Mouse (Mus musculus) kidney, embryonic 14.5 days (tissue): ENCODE measurements around the gene Nfatc2. TPM values are rescaled to one million over a fixed set of nuclear protein-coding genes. Genes with fewer than 3 reads are reported as not detected.

ENCODE experiments used
- ATAC-seq: fragments of 200-750 bp; cut with Nextera tagmentation; 2 replicates; pipeline ENCODE4 v1.8.0; 2017; ENCODE audit warnings: moderate number of reproducible peaks, mild to moderate bottlenecking, moderate TSS enrichment, moderate library complexity; ENCODE audit not compliant: low FRiP score, low TSS enrichment
- H3K27ac ChIP-seq: fragments of 300-500 bp; sonication (generic); 2 replicates; pipeline ENCODE4 v1.5.1; 2014; ENCODE audit warnings: low read depth, mild to moderate bottlenecking, low read length, moderate library complexity, mixed read lengths
- H3K27me3 ChIP-seq: fragments of 300-500 bp; sonication (generic); 2 replicates; pipeline ENCODE4 v1.6.1; 2014; ENCODE audit warnings: mild to moderate bottlenecking, low read length; ENCODE audit not compliant: control insufficient read depth, insufficient read depth
- H3K36me3 ChIP-seq: fragments of 300-500 bp; sonication (generic); 2 replicates; pipeline ENCODE4 v1.6.1; 2014; ENCODE audit warnings: low read length, mixed read lengths; ENCODE audit not compliant: control insufficient read depth, insufficient read depth
- H3K4me1 ChIP-seq: fragments of 300-500 bp; sonication (generic); 2 replicates; pipeline ENCODE4 v1.6.1; 2014; ENCODE audit warnings: low read length, mixed read lengths; ENCODE audit not compliant: control insufficient read depth, insufficient read depth
- H3K4me2 ChIP-seq: fragments of 300-500 bp; sonication (generic); replicated peaks from 2 replicates; pipeline ENCODE4 v1.6.1; 2014; ENCODE audit warnings: low read depth, mild to moderate bottlenecking, low read length
- H3K4me3 ChIP-seq: fragments of 300-500 bp; sonication (generic); 2 replicates; pipeline ENCODE4 v1.5.1; 2014; ENCODE audit warnings: mild to moderate bottlenecking, low read length
- H3K9ac ChIP-seq: fragments of 300-500 bp; sonication (generic); 2 replicates; pipeline ENCODE4 v1.6.1; 2014; ENCODE audit warnings: low read depth, mild to moderate bottlenecking, low read length, moderate library complexity
- H3K9me3 ChIP-seq: fragments of 300-500 bp; sonication (generic); 2 replicates; pipeline ENCODE4 v1.6.1; 2016; ENCODE audit warnings: low read length; ENCODE audit not compliant: control insufficient read depth
- WGBS: fragments of 180-500 bp; shearing (Covaris S2); extraction: QIAGEN DNeasy Blood & Tissue Kit; methylation state at CpG from one replicate; pipeline ENCODE4 v1.1.7; 2014; 5-methylcytosine and 5-hydroxymethylcytosine counted together
- polyA plus RNA-seq: library from polyadenylated mRNA; unstranded; fragments of >200 nt; fragmentation: Nextera tagmentation; extraction: Ambion mirVana; gene quantifications from 2 replicates; pipeline ENCODE4 v1.2.1, GENCODE M21; 2014

Nfatc2 gene
- polyA plus RNA-seq, 1 experiment from 2014 or later: 2.7 TPM

DNA sequence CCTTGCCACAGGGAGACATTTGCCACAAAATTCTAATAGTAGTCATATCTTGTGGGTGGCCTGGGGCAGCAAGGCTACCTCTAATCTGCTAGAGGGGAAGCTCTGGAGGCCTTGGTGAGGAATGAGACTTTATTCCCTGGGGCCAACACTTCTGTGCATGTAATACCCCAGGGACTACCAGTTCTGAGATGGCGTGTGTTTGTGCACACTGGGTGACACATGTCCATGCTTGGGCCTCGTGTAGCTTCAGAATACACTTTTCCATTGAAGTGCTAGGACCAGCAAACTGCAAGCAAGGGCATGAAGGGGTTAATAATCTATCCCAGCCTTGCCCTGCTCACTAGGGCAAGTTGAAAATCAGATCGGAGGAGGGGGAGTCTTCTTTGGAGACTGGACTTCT is 58.4 kb downstream of the Nfatc2 start:
- H3K4me1 ChIP-seq: peaks cover 19% of the 10 kb centered on the region
- H3K36me3 ChIP-seq: no peaks in the 10 kb centered on the region
- 54% methylated on average over 3 of the region's 3 CpGs for WGBS
- H3K27me3 ChIP-seq: no peaks in the 10 kb centered on the region
- H3K27ac ChIP-seq: no peak overlapping the region
- no peaks in the 10 kb centered on the region for H3K9me3 ChIP-seq
- H3K9ac ChIP-seq: no peak overlapping the region
- no peak overlapping the region for H3K4me2 ChIP-seq
- no peak for ATAC-seq
- H3K4me3 ChIP-seq: no peak overlapping the region

DNA sequence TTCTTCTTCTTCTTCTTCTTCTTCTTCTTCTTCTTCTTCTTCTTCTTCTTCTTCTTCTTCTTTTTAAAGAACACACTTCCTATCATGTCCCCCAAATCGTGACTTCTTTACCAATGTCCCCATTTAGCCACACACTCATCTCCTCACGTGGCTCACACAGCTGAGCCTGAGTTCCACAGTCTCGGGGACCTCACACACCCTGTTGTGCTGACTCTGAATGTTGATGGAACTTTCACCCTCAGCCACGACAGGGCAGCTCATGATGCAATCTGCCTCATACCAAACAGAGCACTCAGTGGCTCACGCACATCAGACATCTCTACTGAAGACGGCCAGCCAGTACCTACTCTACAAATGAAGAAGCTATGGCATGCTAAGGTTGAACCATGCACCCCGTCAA is 60.2 kb downstream of the Nfatc2 start:
- no peak for ATAC-seq
- Histone ChIP-seq H3K4me1 (peaks cover 19% of the 10 kb centered on the region), H3K27ac (no peak overlapping the region), H3K27me3 (no peaks in the 10 kb centered on the region), H3K4me3 (no peak overlapping the region), H3K36me3 (no peaks in the 10 kb centered on the region), H3K4me2 (no peak overlapping the region), H3K9ac (no peak overlapping the region), H3K9me3 (no peaks in the 10 kb centered on the region)
- 82% methylated on average over 7 of the region's 7 CpGs for WGBS

DNA sequence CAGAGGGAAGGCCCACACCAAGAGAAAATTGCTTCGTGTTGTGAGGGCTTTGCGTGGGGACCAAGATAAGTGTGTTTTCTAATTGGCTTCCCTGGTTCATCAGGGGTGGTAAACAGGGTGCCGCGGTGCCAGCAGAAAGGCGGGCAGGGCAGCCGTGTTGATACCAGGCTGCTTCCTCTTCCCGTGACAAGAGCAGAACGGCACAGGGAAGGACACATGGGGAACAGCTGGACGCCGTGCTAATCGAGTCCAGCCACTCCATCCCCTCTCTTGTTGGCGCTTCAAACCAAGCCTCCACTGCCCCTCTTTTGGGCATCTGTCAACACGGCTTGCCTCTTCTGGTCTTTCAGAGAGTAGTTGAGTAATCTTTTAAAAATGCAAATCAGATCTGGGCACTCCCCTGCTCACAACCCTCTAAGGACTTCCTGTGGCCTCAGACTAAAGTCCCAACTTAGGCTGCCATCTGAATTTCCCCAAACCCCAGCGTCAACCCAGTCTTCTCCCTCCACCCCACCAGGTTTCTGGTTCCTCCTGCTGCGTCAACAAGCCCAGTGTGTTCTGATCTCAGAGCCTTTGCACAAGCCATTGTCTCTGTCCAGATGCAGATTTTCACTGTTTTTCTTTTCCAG is 61.7 kb downstream of the Nfatc2 start:
- H3K27ac ChIP-seq: no peak overlapping the region

DNA sequence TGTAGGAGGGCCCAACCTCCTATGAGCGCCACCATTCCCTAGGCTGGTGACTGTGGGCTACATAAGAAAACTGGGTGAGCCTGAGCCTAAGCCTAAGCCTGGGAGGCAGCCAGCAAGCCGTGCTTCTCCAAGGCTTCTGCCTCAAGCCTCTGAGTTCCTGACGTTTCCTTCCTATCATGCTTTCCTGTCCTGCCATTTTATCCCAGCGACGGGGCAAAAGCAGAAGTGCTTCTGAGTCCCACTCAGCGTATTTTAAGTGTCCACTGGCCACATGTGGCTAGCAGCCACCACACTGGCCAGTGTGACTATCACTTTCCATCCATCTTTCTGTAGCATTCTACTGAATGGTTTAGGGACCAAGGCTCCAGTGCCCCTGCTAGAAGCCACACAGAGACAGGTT is 62.4 kb downstream of the Nfatc2 start:
- H3K4me2 ChIP-seq: no peak overlapping the region
- no peaks in the 10 kb centered on the region for H3K36me3 ChIP-seq
- 92% methylated on average over 6 of the region's 6 CpGs for WGBS
- H3K9me3 ChIP-seq: no peaks in the 10 kb centered on the region
- peaks cover 12% of the 10 kb centered on the region for H3K4me1 ChIP-seq
- no peak for ATAC-seq
- no peak overlapping the region for H3K4me3 ChIP-seq
- H3K27ac ChIP-seq: no peak overlapping the region
- no peaks in the 10 kb centered on the region for H3K27me3 ChIP-seq
- H3K9ac ChIP-seq: no peak overlapping the region

More for the DNA sequence above, 61.7 kb downstream of the Nfatc2 start:
- Histone ChIP-seq H3K4me2 (no peak overlapping the region), H3K4me1 (peaks cover 18% of the 10 kb centered on the region), H3K9me3 (no peaks in the 10 kb centered on the region), H3K36me3 (no peaks in the 10 kb centered on the region), H3K27me3 (no peaks in the 10 kb centered on the region), H3K4me3 (no peak overlapping the region), H3K9ac (no peak overlapping the region)
- ATAC-seq: no peak
- WGBS: 77% methylated on average over 15 of the region's 15 CpGs

DNA sequence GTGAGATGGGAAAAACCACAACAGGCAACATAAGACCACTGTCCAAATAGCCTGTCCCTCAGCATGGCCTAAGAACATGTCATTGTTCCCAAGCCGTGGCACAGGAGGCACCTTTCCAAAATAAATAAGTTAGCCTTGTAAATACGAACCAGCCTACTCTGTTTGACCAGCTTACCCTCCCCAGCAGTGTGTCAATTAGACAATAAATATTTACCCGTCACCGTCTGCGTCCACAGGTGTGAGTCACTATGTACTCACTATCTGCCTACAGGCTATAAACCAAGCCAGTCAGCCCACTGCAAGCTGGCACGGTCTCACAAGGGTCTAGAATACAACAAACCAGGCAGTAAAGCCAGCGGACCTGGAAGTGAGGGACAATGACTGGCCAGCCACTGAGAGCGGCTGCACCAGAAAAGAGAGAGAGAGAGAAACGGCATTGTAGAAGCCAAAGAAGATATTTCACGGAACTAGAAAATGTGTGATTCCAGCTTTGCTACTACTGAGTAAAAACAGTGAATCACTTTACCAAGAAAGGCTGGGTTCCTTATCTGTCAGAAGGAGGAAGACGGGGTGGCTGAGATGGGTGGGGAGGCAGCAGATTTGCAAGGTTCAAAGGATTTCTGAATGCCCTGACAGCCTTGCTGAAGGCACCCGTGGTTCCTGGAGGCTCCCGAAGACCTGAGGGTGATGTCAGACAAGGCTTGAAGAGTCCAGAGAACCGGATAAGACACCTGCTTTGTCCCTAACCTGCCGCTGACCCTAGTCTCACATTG is 69.2 kb downstream of the Nfatc2 start:
- ATAC-seq: no peak
- H3K36me3 ChIP-seq: no peaks in the 10 kb centered on the region
- no peak overlapping the region for H3K9ac ChIP-seq
- H3K9me3 ChIP-seq: no peaks in the 10 kb centered on the region
- 51% methylated on average over 15 of the region's 15 CpGs for WGBS
- H3K27me3 ChIP-seq: no peaks in the 10 kb centered on the region
- H3K27ac ChIP-seq: no peak overlapping the region
- H3K4me2 ChIP-seq: no peak overlapping the region
- H3K4me3 ChIP-seq: no peak overlapping the region
- no peaks in the 10 kb centered on the region for H3K4me1 ChIP-seq

DNA sequence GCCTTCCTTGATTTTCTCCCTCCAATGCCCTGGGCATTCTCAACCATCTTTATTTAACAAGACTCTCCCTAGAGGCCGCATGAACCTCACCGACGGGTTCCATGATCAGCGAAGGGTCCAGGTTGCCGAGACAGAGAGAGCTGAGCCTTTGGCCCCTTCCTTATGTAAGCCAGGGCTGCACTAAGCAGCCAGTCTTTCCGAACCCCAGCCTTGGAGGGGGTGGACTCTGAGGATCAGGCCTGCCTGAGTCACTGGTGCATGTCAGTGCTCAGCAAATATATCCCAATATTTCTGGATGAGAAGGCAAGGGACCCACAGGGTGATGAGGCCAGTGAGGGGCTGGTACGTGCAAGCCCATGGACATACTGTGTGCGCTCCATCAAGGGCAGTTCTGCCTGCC is 72.9 kb downstream of the Nfatc2 start:
- Histone ChIP-seq H3K9me3 (no peaks in the 10 kb centered on the region), H3K27me3 (no peaks in the 10 kb centered on the region), H3K27ac (no peak overlapping the region), H3K4me3 (no peak overlapping the region), H3K9ac (no peak overlapping the region), H3K4me2 (no peak overlapping the region), H3K36me3 (no peaks in the 10 kb centered on the region), H3K4me1 (peaks cover 12% of the 10 kb centered on the region)
- no peak for ATAC-seq
- WGBS: 77% methylated on average over 8 of the region's 8 CpGs

DNA sequence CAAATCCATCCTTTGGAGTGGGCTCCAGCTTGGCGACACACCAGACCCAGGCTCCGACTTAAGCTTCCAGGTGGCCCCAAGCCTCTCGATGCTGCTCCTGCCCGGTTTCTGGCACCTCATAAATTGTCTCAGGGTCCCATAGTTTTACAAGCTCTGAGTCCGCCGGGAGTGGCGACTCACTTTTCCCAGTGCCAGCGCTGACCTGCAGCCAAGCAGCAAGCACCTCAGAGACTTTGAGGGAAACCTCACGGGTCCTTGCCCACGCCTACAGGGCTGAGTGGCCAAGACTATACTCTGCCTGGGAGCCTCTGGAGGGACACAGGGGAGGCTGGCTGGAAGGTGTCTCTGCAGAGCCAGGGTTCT is 74.0 kb downstream of the Nfatc2 start:
- Histone ChIP-seq H3K4me3 (no peak overlapping the region), H3K36me3 (no peaks in the 10 kb centered on the region), H3K27me3 (no peaks in the 10 kb centered on the region), H3K9ac (no peak overlapping the region), H3K9me3 (no peaks in the 10 kb centered on the region), H3K27ac (no peak overlapping the region), H3K4me1 (peaks cover 12% of the 10 kb centered on the region), H3K4me2 (no peak overlapping the region)
- no peak for ATAC-seq
- WGBS: 39% methylated on average over 10 of the region's 10 CpGs

DNA sequence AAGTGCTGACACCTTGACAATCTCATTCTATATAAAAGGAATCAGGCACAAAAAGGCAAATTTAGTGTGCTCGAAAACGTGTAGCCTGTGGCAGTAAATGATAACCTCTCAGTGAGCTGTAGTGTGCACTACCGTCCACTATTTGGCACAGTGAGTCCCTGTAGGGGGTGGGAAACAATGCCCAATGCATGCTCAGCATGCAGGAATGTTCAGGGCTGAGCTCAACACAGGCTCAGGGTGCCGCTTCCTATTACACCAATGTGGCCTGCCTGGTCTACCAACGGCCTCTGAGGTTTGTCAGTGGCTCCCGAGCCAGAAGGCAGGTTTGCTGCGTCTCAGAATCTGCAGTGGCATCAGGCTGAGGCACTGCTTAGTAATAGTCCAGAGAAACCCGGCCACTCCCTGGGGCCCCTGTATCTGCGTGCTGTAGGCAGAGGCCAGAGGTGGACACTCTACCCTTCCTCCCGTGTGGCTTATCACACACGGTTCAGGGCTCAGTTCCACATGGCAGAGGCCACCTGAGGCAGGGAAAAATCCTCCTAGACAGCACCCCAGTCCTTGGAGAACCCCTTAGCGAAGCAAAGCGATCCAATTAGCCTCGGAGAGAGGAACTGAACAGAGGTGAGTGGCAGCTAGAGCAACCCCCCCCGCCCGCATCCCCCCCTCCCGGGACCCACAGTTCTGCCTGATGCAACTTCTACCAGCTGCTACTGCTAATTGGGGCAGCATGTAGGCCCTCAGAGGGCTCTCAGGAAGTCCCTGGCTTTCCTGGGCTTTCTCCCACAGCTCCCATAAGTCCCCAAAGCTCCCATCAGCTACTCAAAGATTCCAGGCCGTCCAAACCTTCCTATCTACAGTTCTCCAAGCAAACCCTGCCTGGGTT is 74.7 kb downstream of the Nfatc2 start:
- ATAC-seq: no peak

More for the DNA sequence above, 74.7 kb downstream of the Nfatc2 start:
- no peak overlapping the region for H3K4me2 ChIP-seq
- H3K9ac ChIP-seq: no peak overlapping the region
- H3K27me3 ChIP-seq: no peaks in the 10 kb centered on the region
- no peaks in the 10 kb centered on the region for H3K36me3 ChIP-seq
- no peak overlapping the region for H3K4me3 ChIP-seq
- H3K27ac ChIP-seq: no peak overlapping the region
- WGBS: 85% methylated on average over 18 of the region's 18 CpGs
- peaks cover 12% of the 10 kb centered on the region for H3K4me1 ChIP-seq
- H3K9me3 ChIP-seq: no peaks in the 10 kb centered on the region
